Mouse (Mus musculus): ENCODE measurements around the gene Taf6l. TPM values are rescaled to one million over a fixed set of nuclear protein-coding genes. Genes with fewer than 3 reads are reported as not detected.

Taf6l gene
- polyA plus RNA-seq, 1 experiment, result 10.4 TPM

- Histone ChIP-seq H3K4me1 (ENCODE audit: control insufficient read depth, insufficient read depth, low read length) (peaks cover 4% of the 10 kb centered on the region; the same call in 1 of the 2 replicates), H3K27me3 (replicated peaks; ENCODE audit: control insufficient read depth, insufficient read depth, low read length) (no peaks in the 10 kb centered on the region), H3K4me3 (ENCODE audit: insufficient read depth, low read depth, low read length) (no peak overlapping the region), H3K27ac (ENCODE audit: insufficient read depth, low read depth, low read length) (no peak overlapping the region), H3K36me3 (ENCODE audit: control insufficient read depth, insufficient read depth, low read length) (peaks cover 19% of the 10 kb centered on the region)
- no peak for DNase-seq
- 35% methylated on average over 5 of the region's 5 CpGs for WGBS
- TF ChIP-seq POLR2A (IDR thresholded peaks at IDR 0.05; ENCODE audit: low read depth, low read length), result no peak
- no peak for TF ChIP-seq CTCF (conservative IDR thresholded peaks at IDR 0.05; ENCODE audit: insufficient read depth, insufficient read length, low read depth, low read length)
Measured at GRCm38 (mm10) chr19:8727495-8728114, 58.6 kb downstream of the Taf6l start.

GRCm38 (mm10) chr19:8726609-8727390, 59.4 kb downstream of the Taf6l start:
- 75% methylated on average over 3 of the region's 3 CpGs for WGBS
- H3K27ac ChIP-seq (ENCODE audit: insufficient read depth, low read depth, low read length), result no peak overlapping the region
- TF ChIP-seq CTCF (conservative IDR thresholded peaks at IDR 0.05; ENCODE audit: insufficient read depth, insufficient read length, low read depth, low read length) (no peak), POLR2A (IDR thresholded peaks at IDR 0.05; ENCODE audit: low read depth, low read length) (no peak)
- H3K4me3 ChIP-seq (ENCODE audit: insufficient read depth, low read depth, low read length), result no peak overlapping the region
- no peaks in the 10 kb centered on the region for H3K27me3 ChIP-seq (replicated peaks; ENCODE audit: control insufficient read depth, insufficient read depth, low read length)
- no peak for DNase-seq
- H3K4me1 ChIP-seq (ENCODE audit: control insufficient read depth, insufficient read depth, low read length), result peaks cover 4% of the 10 kb centered on the region; the same call in 1 of the 2 replicates
- peaks cover 19% of the 10 kb centered on the region for H3K36me3 ChIP-seq (ENCODE audit: control insufficient read depth, insufficient read depth, low read length)

DNA sequence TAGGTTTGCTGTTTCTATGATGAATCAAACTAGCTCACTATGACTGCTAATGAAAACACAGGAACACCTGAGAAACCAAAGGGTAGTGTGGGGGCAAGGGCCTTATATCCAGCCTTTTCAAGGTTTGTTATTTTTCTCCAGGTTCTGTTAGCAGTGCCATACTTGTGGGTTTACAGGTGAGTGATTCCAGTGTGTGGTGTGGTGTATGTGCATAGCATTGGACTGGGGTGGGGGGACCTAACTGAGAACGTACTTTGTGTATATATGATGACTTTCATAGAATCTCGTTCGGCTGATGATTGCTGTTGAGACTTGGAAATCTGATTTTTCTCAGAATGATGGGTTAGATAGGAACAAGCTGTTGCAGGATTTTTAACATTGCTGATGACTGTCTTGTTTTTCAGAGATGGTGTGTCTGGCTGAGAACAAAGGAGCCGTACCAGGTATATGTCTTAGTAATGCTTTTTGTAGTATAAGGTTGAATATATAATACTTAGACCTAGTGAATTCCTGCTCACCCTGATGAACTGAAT, 61.1 kb downstream of the Taf6l start:
- no peak for DNase-seq
- Histone ChIP-seq H3K27ac (ENCODE audit: insufficient read depth, low read depth, low read length) (no peak overlapping the region), H3K4me1 (ENCODE audit: control insufficient read depth, insufficient read depth, low read length) (peaks cover 4% of the 10 kb centered on the region; the same call in 1 of the 2 replicates), H3K36me3 (ENCODE audit: control insufficient read depth, insufficient read depth, low read length) (peaks cover 19% of the 10 kb centered on the region), H3K4me3 (ENCODE audit: insufficient read depth, low read depth, low read length) (no peak overlapping the region), H3K27me3 (replicated peaks; ENCODE audit: control insufficient read depth, insufficient read depth, low read length) (no peaks in the 10 kb centered on the region)
- TF ChIP-seq POLR2A (IDR thresholded peaks at IDR 0.05; ENCODE audit: low read depth, low read length) (no peak), CTCF (conservative IDR thresholded peaks at IDR 0.05; ENCODE audit: insufficient read depth, insufficient read length, low read depth, low read length) (no peak)
- 54% methylated on average over 4 of the region's 4 CpGs for WGBS

Other genes with a start within 250 kb of the Taf6l start
- 526 and 582 TPM in 2 replicates for gene Slc22a8, start 195.2 kb downstream of the Taf6l start, polyA plus RNA-seq (2012; rRNA removed)
- gene Slc22a6, start 168.4 kb downstream of the Taf6l start, polyA plus RNA-seq (2012; rRNA removed), result 355 and 358 TPM in 2 replicates
- gene Chrm1, start 122.6 kb downstream of the Taf6l start, polyA plus RNA-seq (2012; rRNA removed), result 0.53 and 0.62 TPM in 2 replicates
- 560 and 573 TPM in 2 replicates for gene Slc3a2, start 63.0 kb downstream of the Taf6l start, polyA plus RNA-seq (2012; rRNA removed)
- 28.2 and 29.3 TPM in 2 replicates for gene Wdr74, start 50.6 kb downstream of the Taf6l start, polyA plus RNA-seq (2012; rRNA removed)
- 0.39 TPM in 1 of 2 replicates, not detected in the other for gene 1700092M07Rik, start 45.7 kb downstream of the Taf6l start, polyA plus RNA-seq (2012; rRNA removed)
- 51.4 and 59.4 TPM in 2 replicates for gene Stx5a, start 45.0 kb downstream of the Taf6l start, polyA plus RNA-seq (2012; rRNA removed)
- gene Nxf1, start 29.3 kb downstream of the Taf6l start, polyA plus RNA-seq (2012; rRNA removed), result 84.0 and 89.7 TPM in 2 replicates
- gene Tmem223, start 15.4 kb downstream of the Taf6l start, polyA plus RNA-seq (2012; rRNA removed), result 238 and 291 TPM in 2 replicates
- 105 and 110 TPM in 2 replicates for gene Tmem179b, start 11.9 kb downstream of the Taf6l start, polyA plus RNA-seq (2012; rRNA removed)
- gene Polr2g, start 12.2 kb upstream of the Taf6l start, polyA plus RNA-seq (2012; rRNA removed), result 60.7 and 72.9 TPM in 2 replicates
- 1.4 and 1.6 TPM in 2 replicates for gene Zbtb3, start 16.1 kb upstream of the Taf6l start, polyA plus RNA-seq (2012; rRNA removed)
- gene Ttc9c, start 32.9 kb upstream of the Taf6l start, polyA plus RNA-seq (2012; rRNA removed), result 15.4 and 18.7 TPM in 2 replicates
- gene Hnrnpul2, start 33.6 kb upstream of the Taf6l start, polyA plus RNA-seq (2012; rRNA removed), result 19.3 and 25.5 TPM in 2 replicates
- 3.5 TPM in 1 of 2 replicates, not detected in the other for gene AC129217.1, start 43.4 kb upstream of the Taf6l start, polyA plus RNA-seq (2012; rRNA removed)
- 204 and 214 TPM in 2 replicates for gene Bscl2, start 51.0 kb upstream of the Taf6l start, polyA plus RNA-seq (2012; rRNA removed)
- gene Gng3, start 52.8 kb upstream of the Taf6l start, polyA plus RNA-seq (2012; rRNA removed), result 0.29 and 0.83 TPM in 2 replicates
- 0.87 and 1.5 TPM in 2 replicates for gene Lrrn4cl, start 64.4 kb upstream of the Taf6l start, polyA plus RNA-seq (2012; rRNA removed)
- gene Ubxn1, start 85.1 kb upstream of the Taf6l start, polyA plus RNA-seq (2012; rRNA removed), result 121 and 133 TPM in 2 replicates
- 49.4 and 74.7 TPM in 2 replicates for gene Uqcc3, start 94.5 kb upstream of the Taf6l start, polyA plus RNA-seq (2012; rRNA removed)
- 1.6 and 2.2 TPM in 2 replicates for gene Lbhd1, start 97.3 kb upstream of the Taf6l start, polyA plus RNA-seq (2012; rRNA removed)
- not detected in 2 replicates for gene Gm49403, start 97.5 kb upstream of the Taf6l start, polyA plus RNA-seq (2012; rRNA removed)
- gene 1810009A15Rik, start 102.4 kb upstream of the Taf6l start, polyA plus RNA-seq (2012; rRNA removed), result 21.7 and 23.9 TPM in 2 replicates
- gene Gm49416, start 102.5 kb upstream of the Taf6l start, polyA plus RNA-seq (2012; rRNA removed), result not detected in 2 replicates
- gene Ints5, start 106.6 kb upstream of the Taf6l start, polyA plus RNA-seq (2012; rRNA removed), result 16.7 and 18.9 TPM in 2 replicates
- gene Ganab, start 111.7 kb upstream of the Taf6l start, polyA plus RNA-seq (2012; rRNA removed), result 130 and 136 TPM in 2 replicates
- 105 and 125 TPM in 2 replicates for gene B3gat3, start 134.0 kb upstream of the Taf6l start, polyA plus RNA-seq (2012; rRNA removed)
- 12.0 and 13.9 TPM in 2 replicates for gene Rom1, start 142.9 kb upstream of the Taf6l start, polyA plus RNA-seq (2012; rRNA removed)
- 35.1 and 35.7 TPM in 2 replicates for gene Eml3, start 143.1 kb upstream of the Taf6l start, polyA plus RNA-seq (2012; rRNA removed)
- gene Mta2, start 155.5 kb upstream of the Taf6l start, polyA plus RNA-seq (2012; rRNA removed), result 16.9 and 19.8 TPM in 2 replicates
- 14.1 and 14.3 TPM in 2 replicates for gene Tut1, start 167.4 kb upstream of the Taf6l start, polyA plus RNA-seq (2012; rRNA removed)
- gene Eef1g, start 180.6 kb upstream of the Taf6l start, polyA plus RNA-seq (2012; rRNA removed), result 203 and 236 TPM in 2 replicates
- 11.9 TPM in 2 replicates for gene Ahnak, start 202.9 kb upstream of the Taf6l start, polyA plus RNA-seq (2012; rRNA removed)

All from kidney, adult 2 months (tissue).